In the genomic region with DNA sequence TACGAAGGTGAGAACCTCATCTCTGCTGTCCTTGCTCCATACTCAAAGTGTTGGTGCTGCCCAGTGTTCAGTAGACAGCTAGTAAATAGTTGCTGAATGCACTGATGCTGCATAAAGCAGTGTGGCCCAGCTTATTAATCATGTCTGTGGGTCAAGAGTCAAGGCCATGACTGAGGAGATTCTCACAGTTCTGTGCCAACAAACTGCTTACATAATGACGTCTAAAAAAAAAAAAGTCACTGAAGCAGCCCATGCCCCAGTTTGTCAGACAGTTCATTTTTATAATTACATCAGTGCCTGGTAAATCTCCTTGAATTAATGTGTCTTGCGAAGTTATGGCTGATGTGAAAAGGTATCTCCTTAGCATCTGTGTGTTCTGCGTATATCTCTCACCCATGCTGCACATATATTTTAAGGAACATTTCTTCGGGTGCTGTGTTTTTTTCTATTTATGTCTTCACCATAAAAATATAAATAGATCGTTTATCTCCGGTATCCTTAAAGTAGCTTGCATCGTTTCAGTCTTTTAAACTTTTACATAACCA, we compare ENCODE assay signal across 24 mouse cellular contexts.
DNase-seq lines count a peak whose midpoint lies in the region; ATAC-seq lines count a peak whose summit lies in the region.
"Had no signal": no experiment of that assay in that cellular context is flagged by ENCODE, and none has a peak within 500 bp of the region (broad histone marks: within the 10 kb centered on the region; RNA-seq: fewer than 3 reads in every experiment).

No protein-coding gene starts in this region.

- no peak overlapping the region for H3K9ac ChIP-seq in hindbrain, embryonic 14.5 days
- H3K9ac ChIP-seq: embryonic facial prominence, embryonic 13.5 days; forebrain, embryonic 12.5 days; heart, embryonic 15.5 days; hindbrain, embryonic 15.5 days; stomach, embryonic 15.5 days had no signal

- peak; percentile 19 for DNase-seq in adrenal gland, adult 8-10 months
- no peak for DNase-seq in adrenal gland, postnatal 25 days
- DNase-seq in kidney, adult 9 months: peak; percentile 85
- DNase-seq in kidney, postnatal 4 days: no peak
- DNase-seq in adipocyte (ENCODE audit: low spot score): peak; percentile 24
- peak; percentile 39 for DNase-seq in brain, adult 2 months (ENCODE audit: low read depth, low spot score)
- DNase-seq in hindbrain, embryonic 14.5 days (ENCODE audit: low spot score): no peak
- DNase-seq: cerebellum, adult 2 months; cerebellum, postnatal 36 days; embryo, embryonic 11 days; gastrocnemius, adult 2 months; heart, postnatal 4 days; lung, adult 18-20 months; lung, postnatal 10 days; right cerebral cortex, postnatal 4 days had no signal

- H3K27ac ChIP-seq in hindbrain, embryonic 14.5 days: no peak overlapping the region
- H3K27ac ChIP-seq: embryonic facial prominence, embryonic 13.5 days; forebrain, embryonic 12.5 days; gastrocnemius, adult 2 months; heart, embryonic 15.5 days; hindbrain, embryonic 15.5 days; midbrain, embryonic 10.5 days; stomach, embryonic 15.5 days had no signal

- H3K4me1 ChIP-seq in hindbrain, embryonic 14.5 days (replicated peaks; ENCODE audit: control insufficient read depth, insufficient read depth, low read length): 0 out of 2 replicates have a peak, but pooled peaks cover 7% of the 10 kb centered on the region
- H3K4me1 ChIP-seq: embryonic facial prominence, embryonic 13.5 days; forebrain, embryonic 12.5 days; heart, embryonic 15.5 days; stomach, embryonic 15.5 days had no signal

- ATAC-seq in hindbrain, embryonic 14.5 days (ENCODE audit: low FRiP score): no peak
- ATAC-seq: CD4-positive, CD25-positive, alpha-beta regulatory T cell, adult 4 months had no signal

- no peaks in the 10 kb centered on the region for H3K27me3 ChIP-seq in hindbrain, embryonic 14.5 days (ENCODE audit: control insufficient read depth, insufficient read depth, low read length)
- H3K27me3 ChIP-seq: embryonic facial prominence, embryonic 13.5 days; forebrain, embryonic 12.5 days; heart, embryonic 15.5 days; hindbrain, embryonic 15.5 days; stomach, embryonic 15.5 days had no signal

- H3K36me3 ChIP-seq in hindbrain, embryonic 14.5 days (replicated peaks; ENCODE audit: control insufficient read depth, insufficient read depth): no peaks in the 10 kb centered on the region
- H3K36me3 ChIP-seq: embryonic facial prominence, embryonic 13.5 days; forebrain, embryonic 12.5 days; heart, embryonic 15.5 days; hindbrain, embryonic 15.5 days; midbrain, embryonic 10.5 days; stomach, embryonic 15.5 days had no signal

- no peak overlapping the region for H3K4me2 ChIP-seq in hindbrain, embryonic 14.5 days (replicated peaks)
- H3K4me2 ChIP-seq: embryonic facial prominence, embryonic 13.5 days; forebrain, embryonic 12.5 days; heart, embryonic 15.5 days; hindbrain, embryonic 15.5 days; liver, embryonic 11.5 days; stomach, embryonic 15.5 days had no signal

- 87% methylated on average over 8 of the region's 8 CpGs for WGBS in hindbrain, embryonic 14.5 days

- H3K4me3 ChIP-seq in hindbrain, embryonic 14.5 days (replicated peaks; ENCODE audit: low read length): no peak overlapping the region
- H3K4me3 ChIP-seq: embryonic facial prominence, embryonic 13.5 days; erythroblast, embryonic 14.5 days; forebrain, embryonic 12.5 days; gastrocnemius, adult 2 months; heart, embryonic 15.5 days; hindbrain, embryonic 15.5 days; midbrain, embryonic 10.5 days; stomach, embryonic 15.5 days had no signal

- no peaks in the 10 kb centered on the region for H3K9me3 ChIP-seq in hindbrain, embryonic 14.5 days (ENCODE audit: control insufficient read depth, low read length)
- H3K9me3 ChIP-seq: embryonic facial prominence, embryonic 13.5 days; forebrain, embryonic 12.5 days; heart, embryonic 15.5 days; hindbrain, embryonic 15.5 days; midbrain, embryonic 10.5 days; stomach, embryonic 15.5 days had no signal

Comparison
In these comparisons a context has a peak if more than half of its experiments do, and no peak if none do; other contexts are left out.
1. DNase-seq: peak in adrenal gland, adult 8-10 months (single experiment), kidney, adult 9 months (single experiment), adipocyte (single experiment) and brain, adult 2 months (single experiment); none in adrenal gland, postnatal 25 days (single experiment), kidney, postnatal 4 days (0 of 2) and hindbrain, embryonic 14.5 days (single experiment).